Mouse (Mus musculus) embryo, embryonic 11.5 days (tissue): Measurements from ENCODE around the gene Slc5a10.
A peak's percentile ranks its signal among the peaks of the same experiment; 100 is the strongest.

Source experiments
- DNase-seq: peaks from one replicate; pipeline ENCODE4 v3.0.0-alpha.2; 2012; ENCODE audit warnings: low read depth, low spot score

Slc5a10 gene

GRCm38 (mm10) chr11:61705581-61705980, 15.0 kb downstream of the Slc5a10 start:
- DNase-seq = no peak

- no peak for DNase-seq
These were observed 18.1 kb downstream of the Slc5a10 start for GRCm38 (mm10) chr11:61702494-61702893.

GRCm38 (mm10) chr11:61701696-61702095, 18.9 kb downstream of the Slc5a10 start:
- no peak for DNase-seq

GRCm38 (mm10) chr11:61699933-61700332, 20.7 kb downstream of the Slc5a10 start:
- no peak for DNase-seq

- no peak for DNase-seq
These were observed 21.2 kb downstream of the Slc5a10 start for GRCm38 (mm10) chr11:61699460-61699859.

GRCm38 (mm10) chr11:61698852-61699251, 21.8 kb downstream of the Slc5a10 start:
- DNase-seq = no peak

GRCm38 (mm10) chr11:61692996-61693395, 27.6 kb downstream of the Slc5a10 start:
- DNase-seq = no peak

- DNase-seq = no peak
These were observed 33.0 kb downstream of the Slc5a10 start for GRCm38 (mm10) chr11:61687595-61687994.

GRCm38 (mm10) chr11:61686906-61687453, 33.6 kb downstream of the Slc5a10 start:
- no peak for DNase-seq

- no peak for DNase-seq
These were observed 34.5 kb downstream of the Slc5a10 start for GRCm38 (mm10) chr11:61686141-61686540.

- DNase-seq = no peak
These were observed 35.4 kb downstream of the Slc5a10 start for GRCm38 (mm10) chr11:61685119-61685725.

- peak; percentile 44 for DNase-seq
These were observed 36.5 kb downstream of the Slc5a10 start, which contains the start of gene Fam83g for GRCm38 (mm10) chr11:61683907-61684731. Gene Fam83g, plus strand, starts transcription at chr11:61684091.

- DNase-seq = no peak
These were observed 41.3 kb downstream of the Slc5a10 start for GRCm38 (mm10) chr11:61679091-61679866.

GRCm38 (mm10) chr11:61677709-61678108, 42.9 kb downstream of the Slc5a10 start:
- no peak for DNase-seq

GRCm38 (mm10) chr11:61676216-61676854, 44.3 kb downstream of the Slc5a10 start:
- no peak for DNase-seq

- DNase-seq = no peak
These were observed 45.3 kb downstream of the Slc5a10 start for GRCm38 (mm10) chr11:61675332-61675731.

GRCm38 (mm10) chr11:61674839-61675159, 45.8 kb downstream of the Slc5a10 start:
- peak; percentile 46 for DNase-seq

GRCm38 (mm10) chr11:61674151-61674838, 46.3 kb downstream of the Slc5a10 start:
- DNase-seq = no peak

GRCm38 (mm10) chr11:61673686-61674085, 46.9 kb downstream of the Slc5a10 start:
- DNase-seq = no peak

- DNase-seq = no peak
These were observed 48.7 kb downstream of the Slc5a10 start for GRCm38 (mm10) chr11:61671781-61672383.
